Mouse (Mus musculus) v-Abl transformed pro-B cells (cell line): Measurements from ENCODE around the gene Parvg.

Experiments used
- in situ Hi-C, 2 experiments: fragments of 400-800 bp; cut with MboI; formaldehyde crosslinking; loops; one replicate each; pipeline ENCODE4 v1.15.1; 2025; ENCODE audit not compliant: unreplicated experiment in 2 of 2

Gene Parvg

DNA sequence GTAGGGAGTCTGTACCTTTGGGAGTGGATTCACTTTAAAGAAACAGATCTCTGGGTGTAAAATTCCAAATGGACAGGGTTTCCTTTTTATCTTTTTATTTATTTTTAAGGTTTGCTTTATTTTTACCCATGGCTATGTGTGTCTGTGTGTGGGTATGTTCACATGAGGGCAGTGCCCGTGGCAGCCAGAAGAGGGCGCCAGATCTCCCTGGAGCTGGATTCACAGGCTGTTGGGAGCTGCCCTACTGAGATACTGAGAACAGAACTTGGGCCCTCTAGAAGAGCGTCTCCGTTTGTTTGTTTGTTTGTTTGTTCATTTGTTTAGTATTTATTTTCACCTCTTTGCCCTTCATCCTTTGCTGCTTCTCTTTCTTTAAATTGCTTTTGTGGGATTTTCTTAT, 24.9 kb downstream of the Parvg start:
- in situ Hi-C loops: loop anchor here in 1 of 2 experiments (5.0 kb wide), 1 partner anchor 56 kb away; no protein-coding TSS in a partner anchor

DNA sequence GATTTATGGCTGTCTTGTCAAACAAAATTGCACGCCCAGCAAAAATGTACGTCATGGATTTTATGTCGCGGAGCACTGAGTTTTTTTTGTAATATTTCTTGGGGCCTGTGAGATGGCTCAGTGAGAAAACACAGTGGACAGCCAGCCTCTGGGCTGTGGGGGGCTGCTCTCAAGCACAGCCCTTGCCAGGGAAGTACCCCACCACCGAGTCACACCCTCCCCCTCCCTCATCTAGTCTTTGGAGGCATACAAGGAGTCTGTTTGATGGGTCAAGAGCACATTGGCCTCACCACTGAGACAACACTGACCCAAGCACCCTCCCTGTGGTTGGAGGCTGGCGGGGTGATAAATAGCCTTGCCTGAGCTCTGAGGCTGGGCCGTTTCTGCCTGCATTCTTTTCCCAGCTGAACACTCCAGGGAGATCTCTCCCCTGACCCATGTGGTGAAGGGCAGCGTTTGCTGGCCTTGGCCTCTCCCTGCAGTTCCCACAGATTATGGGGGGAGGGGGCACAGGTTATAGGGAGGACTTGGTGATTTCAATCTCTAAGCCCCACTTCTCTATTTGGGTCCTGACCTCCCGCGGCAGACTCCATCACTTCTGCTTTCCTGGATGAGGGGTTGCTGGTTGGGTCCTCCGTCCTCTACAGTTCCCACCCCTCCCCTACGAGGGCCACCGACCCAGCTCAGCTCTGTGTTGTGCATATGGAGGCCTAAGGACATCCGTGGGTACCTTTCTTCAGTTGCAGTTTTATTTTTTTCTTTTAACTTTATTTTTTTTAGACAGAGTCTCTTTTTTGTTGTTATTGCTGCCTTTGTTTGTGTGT, 26.3 kb downstream of the Parvg start:
- in situ Hi-C loops: loop anchor here in 1 of 2 experiments (5.0 kb wide), 1 partner anchor 58 kb away; no protein-coding TSS in a partner anchor

DNA sequence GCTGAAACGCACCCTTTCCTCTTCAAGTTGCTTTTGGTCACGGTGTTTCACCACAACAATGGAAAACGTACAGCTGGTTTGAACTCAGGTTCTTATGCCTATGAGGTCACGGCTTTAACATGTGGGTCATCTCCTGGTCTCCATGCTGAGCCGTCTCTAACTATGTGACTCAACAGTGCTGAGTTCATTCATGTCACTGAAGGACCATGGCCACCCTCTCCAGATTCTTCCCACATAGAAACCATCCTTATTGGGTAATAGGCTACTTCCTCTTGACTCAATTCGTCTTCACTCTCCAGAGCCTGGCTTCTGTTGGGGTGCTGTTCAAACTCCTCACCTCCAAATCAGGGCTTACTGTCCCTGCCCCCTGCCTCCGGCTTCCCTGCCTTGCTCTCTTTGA, 27.5 kb downstream of the Parvg start:
- in situ Hi-C loops: no loop called here

GRCm38 (mm10) chr15:84351915-84352844, 28.4 kb downstream of the Parvg start:
- in situ Hi-C loops: no loop called here

DNA sequence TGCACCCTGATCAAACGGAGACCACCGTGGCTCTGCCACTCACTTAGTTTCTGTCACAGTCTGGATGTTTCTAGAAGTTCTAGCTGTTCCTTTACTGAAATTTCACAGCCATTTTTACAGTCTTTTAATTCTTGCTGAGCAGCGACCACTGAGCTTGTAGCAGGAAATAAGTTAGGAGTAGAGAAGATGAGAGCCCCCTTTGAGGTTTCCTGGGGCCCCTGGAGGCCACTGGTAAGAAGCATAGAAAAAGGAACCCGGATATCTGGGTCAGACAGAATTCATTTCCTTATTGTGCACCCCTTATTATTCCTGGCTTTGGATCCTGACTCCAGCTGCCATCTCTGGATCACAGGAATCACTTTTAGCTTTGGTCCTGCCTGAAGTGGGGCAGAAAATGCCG, 31.3 kb downstream of the Parvg start:
- in situ Hi-C loops: no loop called here

DNA sequence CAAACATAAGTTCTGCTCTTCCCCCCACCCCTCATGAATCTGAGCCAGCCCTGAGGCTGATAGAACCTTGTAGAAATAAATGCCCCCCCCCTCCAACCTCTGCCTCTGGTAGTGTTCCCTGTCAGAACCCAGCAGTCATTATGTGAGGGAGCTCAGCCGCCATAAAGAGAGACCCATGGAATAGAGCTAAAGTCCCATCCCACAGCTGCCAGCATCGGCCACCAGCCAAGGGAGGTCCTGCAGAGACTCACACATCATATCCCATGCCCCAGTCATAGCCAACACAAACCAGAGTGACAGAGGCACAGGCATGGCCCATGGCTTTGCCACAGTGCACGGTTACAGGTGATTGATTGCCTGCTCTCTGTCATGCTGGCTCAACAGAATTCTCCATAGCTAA, 40.9 kb downstream of the Parvg start:
- in situ Hi-C loops: no loop called here

DNA sequence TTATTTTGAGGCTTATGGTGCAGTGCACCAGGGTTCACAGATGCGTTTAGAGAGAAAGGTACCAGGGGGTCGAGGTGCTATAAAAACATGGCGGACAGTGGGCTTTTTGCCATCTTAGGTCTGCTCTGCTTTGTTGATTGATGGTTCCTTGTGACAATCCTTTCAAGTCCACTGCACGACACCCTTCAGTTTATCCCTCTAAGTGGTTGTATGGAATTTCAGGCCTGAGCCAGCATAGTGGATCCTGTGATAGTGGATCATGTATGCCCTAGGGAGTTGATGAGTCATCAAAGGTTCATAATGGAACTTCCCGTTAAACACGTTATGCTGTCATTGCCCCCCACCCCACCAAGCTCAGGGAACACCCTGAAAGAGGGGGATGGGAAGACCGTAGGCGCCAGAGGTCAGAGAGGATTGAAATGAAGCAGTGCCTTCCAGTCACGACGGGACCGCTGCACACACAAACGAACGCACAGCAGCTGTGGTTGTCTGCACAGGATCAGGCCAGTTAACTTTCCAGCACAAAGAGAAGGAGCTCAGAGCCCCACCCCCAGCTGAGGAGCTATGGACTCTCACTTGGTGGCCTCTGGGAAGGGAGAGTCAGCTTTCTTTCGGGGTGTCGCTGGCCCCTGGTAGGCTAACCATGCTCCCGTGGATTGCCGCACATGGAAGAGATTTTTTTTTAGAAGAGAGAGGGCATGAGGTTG, 42.0 kb downstream of the Parvg start:
- in situ Hi-C loops: no loop called here

DNA sequence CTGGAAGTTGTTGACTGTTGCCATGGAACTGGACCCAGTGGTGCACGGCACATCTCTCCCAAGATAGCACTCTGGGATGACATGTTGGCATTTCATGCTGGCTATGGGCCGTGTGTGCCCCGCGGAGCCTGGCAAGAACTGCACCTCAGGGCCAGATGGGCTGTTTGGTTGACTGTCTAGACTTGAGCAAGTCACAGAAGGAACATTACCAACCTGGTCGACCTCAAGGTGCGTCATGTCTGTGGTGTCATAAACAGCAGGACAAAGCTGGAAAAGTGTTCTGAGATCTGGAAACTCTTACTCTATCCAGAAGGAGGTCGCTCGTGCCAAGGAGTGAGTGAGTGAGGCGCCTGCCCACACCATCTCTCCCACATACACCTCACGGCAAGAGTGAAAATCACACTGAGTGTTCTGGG, 42.8 kb downstream of the Parvg start:
- in situ Hi-C loops: no loop called here

GRCm38 (mm10) chr15:84367402-84367801, 43.6 kb downstream of the Parvg start:
- in situ Hi-C loops: no loop called here

DNA sequence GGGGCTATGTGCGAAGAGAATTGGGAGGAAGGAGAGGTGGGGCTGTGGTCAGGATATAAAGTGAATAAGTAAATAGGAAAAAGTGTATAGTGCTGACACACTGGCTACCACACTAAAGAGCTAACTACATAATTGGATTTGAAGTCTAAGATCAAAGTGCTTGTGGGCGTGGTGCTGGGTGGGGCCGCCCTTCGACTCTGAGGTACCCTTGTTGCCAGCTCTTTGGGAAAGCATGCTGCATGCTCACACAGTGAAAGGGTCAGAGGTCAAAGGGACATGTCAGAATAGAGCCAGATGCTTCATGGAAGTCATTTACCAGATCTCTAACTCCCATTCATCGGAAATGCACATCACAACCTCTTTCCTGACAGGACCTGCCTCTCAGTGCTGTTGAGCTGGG, 49.0 kb downstream of the Parvg start:
- in situ Hi-C loops: no loop called here

DNA sequence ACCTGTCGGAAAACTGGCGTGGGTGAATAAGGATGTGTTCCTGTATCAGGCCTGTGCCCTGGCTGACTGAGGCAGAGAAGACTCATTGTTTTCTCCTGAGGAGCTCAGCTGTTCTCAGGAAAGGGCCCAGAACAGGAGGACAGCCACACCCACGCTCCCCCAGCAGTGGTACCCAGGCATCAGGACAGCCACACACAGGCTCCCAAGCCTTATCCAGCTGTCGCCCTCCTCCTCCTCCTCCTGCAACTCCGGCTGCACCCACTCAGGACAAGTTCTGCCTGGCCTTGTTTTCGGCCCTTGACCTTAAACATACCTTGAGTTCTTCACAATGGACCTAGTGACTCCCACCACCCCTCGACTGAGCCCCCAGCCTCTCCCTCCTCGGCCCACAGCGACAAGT, 54.9 kb downstream of the Parvg start:
- in situ Hi-C loops: loop anchor here in 1 of 2 experiments (25.0 kb wide), 1 partner anchor 741 kb away; no protein-coding TSS in a partner anchor

GRCm38 (mm10) chr15:84380181-84380580, 56.4 kb downstream of the Parvg start:
- in situ Hi-C loops: loop anchor here in 1 of 2 experiments (25.0 kb wide), 1 partner anchor 743 kb away; no protein-coding TSS in a partner anchor

GRCm38 (mm10) chr15:84384066-84384465, 60.2 kb downstream of the Parvg start:
- in situ Hi-C loops: loop anchor here in 1 of 2 experiments (25.0 kb wide), 1 partner anchor 747 kb away; no protein-coding TSS in a partner anchor

GRCm38 (mm10) chr15:84385995-84386565, 62.3 kb downstream of the Parvg start:
- in situ Hi-C loops: loop anchor here in 1 of 2 experiments (25.0 kb wide), 1 partner anchor 749 kb away; no protein-coding TSS in a partner anchor

- in situ Hi-C loops: loop anchor here in 1 of 2 experiments (25.0 kb wide), 1 partner anchor 751 kb away; no protein-coding TSS in a partner anchor
Observed at GRCm38 (mm10) chr15:84388698-84389131, 64.9 kb downstream of the Parvg start.

GRCm38 (mm10) chr15:84392131-84392530, 68.3 kb downstream of the Parvg start:
- in situ Hi-C loops: loop anchor here in 1 of 2 experiments (25.0 kb wide), 1 partner anchor 755 kb away; no protein-coding TSS in a partner anchor
